Mouse (Mus musculus): ENCODE measurements around the gene Theg. TPM values are rescaled to one million over a fixed set of nuclear protein-coding genes. Genes with fewer than 3 reads are reported as not detected.

Gene Theg
- polyA plus RNA-seq, 1 experiment from 2014 or later, result not detected

GRCm38 (mm10) chr10:79606537-79606936 lies 19.4 kb upstream of the Theg start:
- Histone ChIP-seq H3K9me3 (ENCODE audit: control insufficient read depth, low read length) (no peaks in the 10 kb centered on the region), H3K9ac (ENCODE audit: low read depth, low read length) (no peak overlapping the region), H3K36me3 (ENCODE audit: control insufficient read depth, insufficient read depth, low read length) (no peaks in the 10 kb centered on the region), H3K4me3 (ENCODE audit: low read depth, low read length) (no peak overlapping the region), H3K4me2 (no peak overlapping the region), H3K4me1 (replicated peaks; ENCODE audit: control insufficient read depth, insufficient read depth, low read length) (no peaks in the 10 kb centered on the region; the same call in 1 of the 2 replicates), H3K27me3 (replicated peaks; ENCODE audit: control insufficient read depth, insufficient read depth, low read length) (peaks cover 16% of the 10 kb centered on the region), H3K27ac (ENCODE audit: low read depth, low read length) (no peak overlapping the region)
- ATAC-seq (replicated peaks; ENCODE audit: low FRiP score) (no peak), DNase-seq (ENCODE audit: low spot score) (no peak)
- WGBS, result 63% methylated on average over 4 of the region's 4 CpGs

DNA sequence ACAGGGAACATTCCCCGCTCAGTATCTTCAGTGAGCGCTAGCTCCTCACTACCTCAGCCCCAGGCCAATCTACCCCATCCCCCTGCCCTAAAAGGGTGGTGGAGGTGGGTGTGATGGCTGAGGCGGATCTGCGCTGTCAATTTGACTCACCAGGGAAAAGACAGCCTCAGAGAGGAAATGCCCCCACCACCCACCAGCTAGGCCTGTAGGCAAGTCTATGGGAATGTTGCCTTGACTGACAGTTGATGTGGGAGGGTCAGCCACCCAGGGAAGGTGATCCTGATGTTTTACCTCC lies 10.8 kb upstream of the Theg start:
- no peaks in the 10 kb centered on the region for H3K36me3 ChIP-seq (ENCODE audit: control insufficient read depth, insufficient read depth, low read length)
- no peaks in the 10 kb centered on the region for H3K9me3 ChIP-seq (ENCODE audit: control insufficient read depth, low read length)
- WGBS, result 69% methylated on average over 4 of the region's 4 CpGs
- no peak overlapping the region for H3K27ac ChIP-seq (ENCODE audit: low read depth, low read length)
- no peak overlapping the region for H3K4me2 ChIP-seq
- H3K27me3 ChIP-seq (replicated peaks; ENCODE audit: control insufficient read depth, insufficient read depth, low read length), result peaks cover 14% of the 10 kb centered on the region; the same call in 1 of the 2 replicates
- DNase-seq (ENCODE audit: low spot score) (no peak), ATAC-seq (replicated peaks; ENCODE audit: low FRiP score) (no peak)
- no peak overlapping the region for H3K9ac ChIP-seq (ENCODE audit: low read depth, low read length)
- no peaks in the 10 kb centered on the region for H3K4me1 ChIP-seq (replicated peaks; ENCODE audit: control insufficient read depth, insufficient read depth, low read length)
- no peak overlapping the region for H3K4me3 ChIP-seq (ENCODE audit: low read depth, low read length)

DNA sequence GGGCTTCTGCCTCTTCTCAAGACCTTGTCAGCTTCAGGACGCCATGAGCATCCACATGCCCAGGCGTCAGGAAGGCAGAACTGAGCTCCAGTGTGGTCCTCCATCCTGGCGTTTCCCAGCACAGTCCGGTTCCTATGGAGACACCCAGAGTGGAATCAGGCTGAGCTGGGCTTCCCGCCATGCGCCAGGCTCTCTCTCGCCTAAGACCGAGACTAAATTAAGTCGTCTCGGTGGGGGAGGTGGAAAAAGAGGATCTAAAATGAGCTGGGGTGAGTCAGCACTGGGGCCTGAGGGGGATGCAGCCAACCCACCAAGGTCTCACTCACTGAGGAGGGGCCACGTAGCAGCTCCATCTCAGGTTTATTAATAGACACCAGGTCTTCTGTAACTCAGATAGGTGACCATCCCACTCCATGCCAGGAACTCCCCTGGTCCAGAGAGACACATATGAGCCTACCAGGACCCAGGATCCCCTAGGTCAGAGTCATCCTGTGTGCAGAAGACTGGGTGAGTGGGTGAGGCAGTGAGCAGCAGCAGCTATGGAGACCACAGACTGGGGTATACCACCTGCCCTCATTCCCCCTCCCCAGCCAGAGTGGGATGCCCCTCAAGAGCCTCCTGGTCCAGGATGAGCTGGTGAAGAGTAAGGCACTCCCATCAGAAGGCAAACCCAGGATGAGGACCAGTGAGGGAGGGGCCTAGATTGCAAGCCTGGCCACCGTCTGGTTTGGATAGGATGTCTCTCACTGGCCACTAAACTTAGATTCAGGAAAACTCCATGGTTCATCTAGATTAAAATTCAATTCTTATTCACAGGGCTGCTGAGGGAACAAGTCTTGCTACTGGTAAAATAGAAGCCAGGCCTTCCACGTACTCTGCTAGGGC lies 10.2 kb upstream of the Theg start:
- Histone ChIP-seq H3K4me3 (ENCODE audit: low read depth, low read length) (no peak overlapping the region), H3K27me3 (replicated peaks; ENCODE audit: control insufficient read depth, insufficient read depth, low read length) (peaks cover 14% of the 10 kb centered on the region; the same call in 1 of the 2 replicates), H3K9ac (ENCODE audit: low read depth, low read length) (no peak overlapping the region), H3K9me3 (ENCODE audit: control insufficient read depth, low read length) (no peaks in the 10 kb centered on the region), H3K4me2 (no peak overlapping the region), H3K4me1 (replicated peaks; ENCODE audit: control insufficient read depth, insufficient read depth, low read length) (no peaks in the 10 kb centered on the region), H3K36me3 (ENCODE audit: control insufficient read depth, insufficient read depth, low read length) (no peaks in the 10 kb centered on the region), H3K27ac (ENCODE audit: low read depth, low read length) (no peak overlapping the region)
- WGBS, result 31% methylated on average over 13 of the region's 13 CpGs
- DNase-seq (ENCODE audit: low spot score) (no peak), ATAC-seq (replicated peaks; ENCODE audit: low FRiP score) (no peak)

DNA sequence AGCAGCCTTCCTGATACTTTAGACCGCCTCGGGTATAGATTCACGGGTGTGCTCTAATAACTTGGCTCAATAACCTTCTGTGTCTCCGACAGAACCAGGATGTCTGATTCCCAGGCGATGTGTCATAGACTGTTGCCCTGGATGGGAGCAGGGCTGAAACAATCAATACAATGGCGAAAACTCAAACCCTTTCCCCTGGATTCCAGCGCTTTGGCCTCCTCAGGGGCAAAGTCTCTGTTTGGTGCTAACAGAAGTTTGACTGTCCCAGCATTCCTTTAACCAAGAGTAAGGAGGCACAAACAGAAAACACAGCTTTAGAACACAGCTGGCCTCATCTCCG lies 8.4 kb upstream of the Theg start:
- Histone ChIP-seq H3K9me3 (ENCODE audit: control insufficient read depth, low read length) (no peaks in the 10 kb centered on the region), H3K27me3 (replicated peaks; ENCODE audit: control insufficient read depth, insufficient read depth, low read length) (peaks cover 14% of the 10 kb centered on the region; the same call in 1 of the 2 replicates), H3K27ac (ENCODE audit: low read depth, low read length) (no peak overlapping the region), H3K4me3 (ENCODE audit: low read depth, low read length) (no peak overlapping the region), H3K9ac (ENCODE audit: low read depth, low read length) (no peak overlapping the region), H3K4me2 (no peak overlapping the region), H3K4me1 (replicated peaks; ENCODE audit: control insufficient read depth, insufficient read depth, low read length) (no peaks in the 10 kb centered on the region), H3K36me3 (ENCODE audit: control insufficient read depth, insufficient read depth, low read length) (no peaks in the 10 kb centered on the region)
- 50% methylated on average over 8 of the region's 8 CpGs for WGBS
- DNase-seq (ENCODE audit: low spot score) (no peak), ATAC-seq (replicated peaks; ENCODE audit: low FRiP score) (no peak)

DNA sequence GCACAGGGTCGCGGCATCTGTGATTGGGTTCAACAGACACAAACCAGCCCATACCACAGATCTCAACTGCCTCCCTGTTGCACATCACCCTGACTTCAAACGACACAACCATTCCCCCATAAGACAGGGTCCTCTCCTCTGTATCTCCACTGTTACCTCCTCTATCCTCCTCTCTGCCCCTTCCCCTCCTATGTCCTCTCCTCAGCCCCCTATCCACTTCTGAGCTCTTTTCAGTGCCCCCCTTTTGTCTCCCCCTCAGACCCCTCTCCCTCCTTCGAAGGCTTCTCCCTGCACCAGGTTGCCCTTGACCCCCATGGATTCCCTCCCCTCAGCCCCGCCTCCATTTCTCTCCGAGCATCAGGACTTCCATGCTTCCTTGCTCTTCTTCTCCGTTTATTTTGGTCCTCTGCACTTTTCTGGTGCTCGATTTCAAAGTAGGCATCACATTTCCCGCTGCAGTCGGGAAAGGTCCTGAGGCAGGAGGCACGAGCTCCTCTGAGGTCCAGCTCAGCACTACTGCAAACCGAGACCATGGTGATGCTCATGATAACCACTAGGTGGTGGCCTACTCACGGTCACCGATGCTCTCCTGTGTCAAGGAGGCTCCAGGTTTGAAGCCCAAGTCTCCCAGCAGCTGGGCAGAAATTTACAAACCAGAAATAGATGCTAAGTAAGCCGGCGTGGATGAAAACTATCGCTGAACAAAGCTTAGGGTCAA lies 7.9 kb upstream of the Theg start:
- Histone ChIP-seq H3K27ac (ENCODE audit: low read depth, low read length) (no peak overlapping the region), H3K27me3 (replicated peaks; ENCODE audit: control insufficient read depth, insufficient read depth, low read length) (peaks cover 14% of the 10 kb centered on the region; the same call in 1 of the 2 replicates), H3K9me3 (ENCODE audit: control insufficient read depth, low read length) (no peaks in the 10 kb centered on the region), H3K9ac (ENCODE audit: low read depth, low read length) (no peak overlapping the region), H3K4me1 (replicated peaks; ENCODE audit: control insufficient read depth, insufficient read depth, low read length) (no peaks in the 10 kb centered on the region), H3K4me3 (ENCODE audit: low read depth, low read length) (no peak overlapping the region), H3K4me2 (no peak overlapping the region), H3K36me3 (ENCODE audit: control insufficient read depth, insufficient read depth, low read length) (no peaks in the 10 kb centered on the region)
- 16% methylated on average over 17 of the region's 17 CpGs for WGBS
- peak; percentile 76 for ATAC-seq (replicated peaks; ENCODE audit: low FRiP score)
- DNase-seq (ENCODE audit: low spot score), result no peak

GRCm38 (mm10) chr10:79594111-79594510 lies 7.0 kb upstream of the Theg start:
- ATAC-seq (replicated peaks; ENCODE audit: low FRiP score) (no peak), DNase-seq (ENCODE audit: low spot score) (no peak)
- H3K9ac ChIP-seq (ENCODE audit: low read depth, low read length), result no peak overlapping the region
- H3K9me3 ChIP-seq (ENCODE audit: control insufficient read depth, low read length), result no peaks in the 10 kb centered on the region
- H3K27ac ChIP-seq (ENCODE audit: low read depth, low read length), result no peak overlapping the region
- 36% methylated on average over 6 of the region's 6 CpGs for WGBS
- no peaks in the 10 kb centered on the region for H3K36me3 ChIP-seq (ENCODE audit: control insufficient read depth, insufficient read depth, low read length)
- H3K4me3 ChIP-seq (ENCODE audit: low read depth, low read length), result no peak overlapping the region
- no peak overlapping the region for H3K4me2 ChIP-seq
- H3K27me3 ChIP-seq (replicated peaks; ENCODE audit: control insufficient read depth, insufficient read depth, low read length), result peaks cover 14% of the 10 kb centered on the region; the same call in 1 of the 2 replicates
- H3K4me1 ChIP-seq (replicated peaks; ENCODE audit: control insufficient read depth, insufficient read depth, low read length), result no peaks in the 10 kb centered on the region

DNA sequence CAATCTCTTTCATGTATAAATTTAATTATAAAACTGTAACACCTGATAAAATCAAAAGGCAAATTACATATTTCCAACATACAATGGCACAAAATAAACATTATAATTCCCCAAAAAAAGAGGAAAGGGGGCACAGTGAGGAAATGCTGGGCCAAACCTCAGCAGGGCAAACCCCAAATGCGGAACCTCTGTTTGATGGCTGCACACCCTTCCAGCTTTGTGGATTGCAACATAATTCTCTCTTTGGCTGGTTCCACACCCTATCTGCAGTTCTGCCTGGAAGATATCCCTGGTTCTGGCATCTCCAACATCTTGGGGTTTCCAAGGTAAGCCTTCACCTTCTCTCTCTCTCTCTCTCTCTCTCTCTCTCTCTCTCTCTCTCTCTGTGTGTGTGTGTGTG lies 3.6 kb upstream of the Theg start:
- Histone ChIP-seq H3K27me3 (replicated peaks; ENCODE audit: control insufficient read depth, insufficient read depth, low read length) (peaks cover 8% of the 10 kb centered on the region; the same call in 1 of the 2 replicates), H3K9me3 (ENCODE audit: control insufficient read depth, low read length) (no peaks in the 10 kb centered on the region), H3K36me3 (ENCODE audit: control insufficient read depth, insufficient read depth, low read length) (no peaks in the 10 kb centered on the region), H3K4me2 (no peak overlapping the region), H3K4me3 (ENCODE audit: low read depth, low read length) (no peak overlapping the region), H3K9ac (ENCODE audit: low read depth, low read length) (no peak overlapping the region), H3K4me1 (replicated peaks; ENCODE audit: control insufficient read depth, insufficient read depth, low read length) (no peaks in the 10 kb centered on the region), H3K27ac (ENCODE audit: low read depth, low read length) (no peak overlapping the region)
- DNase-seq (ENCODE audit: low spot score), result no peak
- WGBS, result 84% methylated on average over 1 of the region's 1 CpGs
- ATAC-seq (replicated peaks; ENCODE audit: low FRiP score), result no peak

DNA sequence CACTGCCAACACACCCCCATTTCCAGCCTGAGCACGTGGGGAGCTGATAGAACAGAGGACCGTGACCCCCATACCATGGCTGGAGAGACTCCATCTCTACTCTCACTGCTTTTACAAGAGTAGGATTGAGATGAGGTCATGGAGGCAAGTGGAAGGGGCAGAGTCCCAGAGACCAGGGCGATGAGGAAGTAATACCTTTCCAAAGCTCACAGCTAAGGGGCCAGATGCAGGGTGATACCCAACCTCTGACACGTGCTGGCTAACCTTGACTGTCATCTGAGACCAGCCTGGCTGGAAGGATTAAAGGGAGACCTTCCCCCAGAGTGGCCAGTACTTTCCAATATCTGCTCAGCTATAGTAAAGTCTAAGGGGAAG lies 608 bp upstream of the Theg start:
- 54% methylated on average over 4 of the region's 4 CpGs for WGBS
- H3K9ac ChIP-seq (ENCODE audit: low read depth, low read length), result no peak overlapping the region
- H3K4me2 ChIP-seq, result no peak overlapping the region
- H3K4me1 ChIP-seq (replicated peaks; ENCODE audit: control insufficient read depth, insufficient read depth, low read length), result no peaks in the 10 kb centered on the region
- no peak overlapping the region for H3K27ac ChIP-seq (ENCODE audit: low read depth, low read length)
- no peak for ATAC-seq (replicated peaks; ENCODE audit: low FRiP score)
- H3K9me3 ChIP-seq (ENCODE audit: control insufficient read depth, low read length), result no peaks in the 10 kb centered on the region
- no peaks in the 10 kb centered on the region for H3K27me3 ChIP-seq (replicated peaks; ENCODE audit: control insufficient read depth, insufficient read depth, low read length)
- DNase-seq (ENCODE audit: low spot score), result no peak
- H3K36me3 ChIP-seq (ENCODE audit: control insufficient read depth, insufficient read depth, low read length), result no peaks in the 10 kb centered on the region
- no peak overlapping the region for H3K4me3 ChIP-seq (ENCODE audit: low read depth, low read length)

DNA sequence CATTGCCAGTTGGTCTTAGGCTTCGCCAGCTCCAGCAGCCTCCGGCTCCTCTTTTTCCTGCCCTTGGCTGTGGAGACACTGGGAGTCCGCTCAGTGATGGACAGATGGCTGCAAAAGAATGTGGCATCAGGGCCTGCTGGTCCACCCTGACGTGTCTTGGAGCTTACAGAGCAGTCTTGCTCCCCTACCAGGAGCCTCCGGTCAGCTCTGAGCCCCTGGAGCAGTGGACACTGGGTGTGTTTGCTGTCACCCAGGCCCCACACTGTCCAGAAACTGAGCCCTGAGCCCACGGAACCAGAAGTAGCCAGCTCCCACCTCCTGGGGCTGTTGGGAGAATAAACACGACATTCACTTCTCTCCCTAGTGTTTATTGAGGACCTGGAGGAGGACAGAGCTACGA lies 888 bp downstream of the Theg start:
- Histone ChIP-seq H3K27ac (ENCODE audit: low read depth, low read length) (no peak overlapping the region), H3K4me1 (replicated peaks; ENCODE audit: control insufficient read depth, insufficient read depth, low read length) (no peaks in the 10 kb centered on the region), H3K36me3 (ENCODE audit: control insufficient read depth, insufficient read depth, low read length) (no peaks in the 10 kb centered on the region), H3K9me3 (ENCODE audit: control insufficient read depth, low read length) (no peaks in the 10 kb centered on the region), H3K9ac (ENCODE audit: low read depth, low read length) (no peak overlapping the region), H3K27me3 (replicated peaks; ENCODE audit: control insufficient read depth, insufficient read depth, low read length) (no peaks in the 10 kb centered on the region), H3K4me3 (ENCODE audit: low read depth, low read length) (no peak overlapping the region), H3K4me2 (no peak overlapping the region)
- DNase-seq (ENCODE audit: low spot score), result no peak
- 66% methylated on average over 8 of the region's 8 CpGs for WGBS
- ATAC-seq (replicated peaks; ENCODE audit: low FRiP score), result no peak
